Mouse (Mus musculus) G1E-ER4 (cell line): ENCODE data around the gene Fam172a. TPM values are rescaled to one million over a fixed set of nuclear protein-coding genes. Genes with fewer than 3 reads are reported as not detected.

Experiments
- GATA1 ChIP-seq: IDR thresholded peaks from one replicate; pipeline ENCODE4 v1.8.0; 2012; ENCODE audit warnings: low read length, inconsistent platforms
- polyA plus RNA-seq: library from polyadenylated mRNA; stranded (reverse); fragments of >175 nt; gene quantifications from 2 replicates; pipeline ENCODE4 v1.2.3, GENCODE M21; 2012

Fam172a gene
- polyA plus RNA-seq, 1 experiment, result 98.9 TPM

DNA sequence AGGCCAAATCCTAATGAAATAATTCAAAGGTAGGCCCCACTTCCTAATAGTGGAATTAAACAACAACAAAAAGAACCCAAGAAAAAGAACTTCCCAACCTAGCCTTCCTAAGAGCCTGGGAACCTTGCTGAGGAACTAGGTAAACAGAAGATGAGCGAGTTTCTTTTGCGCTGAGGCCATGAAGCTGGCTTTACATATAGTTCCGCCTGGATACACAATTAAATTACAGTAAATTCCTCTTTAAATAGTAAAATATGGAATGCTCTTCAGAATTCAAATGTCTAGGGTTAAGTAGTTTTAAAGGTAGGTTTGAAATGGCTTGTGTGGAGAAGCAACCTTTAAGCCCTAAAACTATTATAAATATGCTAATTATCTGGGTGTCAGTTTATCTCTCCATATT, 478.4 kb downstream of the Fam172a start:
- TF ChIP-seq GATA1, result no peak

DNA sequence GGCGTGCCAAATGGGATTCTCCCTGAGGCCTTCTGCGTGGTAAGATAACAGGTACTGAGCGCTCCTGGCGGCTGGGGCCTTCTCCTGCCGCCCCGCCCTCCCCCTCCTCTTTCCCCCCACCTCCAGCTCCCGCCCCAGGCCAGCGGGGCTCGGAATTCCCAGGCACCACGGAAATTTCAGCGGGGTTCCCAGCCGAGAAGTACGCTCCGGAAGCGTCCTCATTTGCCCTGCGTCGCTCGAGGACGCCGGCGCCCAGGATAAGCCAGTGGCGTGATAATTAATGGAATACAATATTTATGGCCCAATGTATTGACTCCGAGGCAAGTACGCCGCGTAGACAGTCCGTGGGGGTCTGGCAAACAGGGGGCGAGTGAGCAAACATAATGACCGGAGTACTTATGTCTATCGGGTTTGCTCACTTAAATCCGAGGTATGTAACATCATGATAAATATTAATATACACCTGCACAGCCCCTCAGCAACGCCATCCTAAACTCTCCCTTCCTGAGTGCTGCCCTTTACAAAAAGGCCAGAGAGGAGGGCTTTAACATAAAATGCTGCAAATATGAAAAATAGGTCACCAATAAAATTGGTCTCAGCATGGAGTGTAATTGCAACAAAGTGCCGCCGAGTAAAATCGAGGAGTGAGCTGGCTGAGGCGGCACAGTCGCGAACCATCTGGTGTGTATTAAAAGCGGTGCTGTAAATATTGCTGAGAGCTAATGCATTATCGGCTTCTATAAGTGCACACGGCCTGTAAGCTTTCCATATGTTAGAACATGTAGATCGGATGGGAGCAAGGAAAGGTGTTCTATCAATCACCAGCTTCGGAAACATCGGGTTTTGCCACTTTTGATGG, 479.5 kb downstream of the Fam172a start:
- TF ChIP-seq GATA1, result no peak

DNA sequence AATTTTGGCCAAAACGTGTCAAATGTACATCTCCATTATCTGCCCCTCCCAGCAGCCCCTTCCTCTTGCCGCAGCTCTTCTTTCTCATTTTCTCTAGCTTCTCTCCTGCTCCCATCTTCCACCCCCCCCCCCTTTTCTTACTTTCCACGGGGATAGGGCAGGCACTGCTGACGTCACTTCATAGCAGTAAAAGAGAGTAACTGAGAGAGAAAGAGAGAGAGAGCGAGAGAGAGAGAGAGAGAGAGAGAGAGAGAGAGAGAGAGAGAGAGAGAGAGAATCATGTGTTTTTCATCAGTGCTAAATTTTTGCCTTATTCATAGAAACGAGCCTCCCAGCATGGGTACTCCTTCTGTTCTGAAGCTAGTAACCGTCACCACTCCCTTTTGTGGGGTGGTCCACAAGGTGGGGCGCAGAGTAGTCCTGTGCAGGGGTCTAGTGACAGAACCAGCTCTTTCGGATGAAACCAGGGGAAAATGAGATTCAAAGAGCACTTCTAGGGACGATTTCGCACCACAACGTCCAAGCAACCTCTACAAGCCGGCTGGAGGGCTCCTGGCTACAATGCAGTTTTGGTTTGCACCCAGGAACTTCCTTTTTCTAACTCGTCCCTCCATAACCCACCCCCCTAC, 480.2 kb downstream of the Fam172a start:
- no peak for TF ChIP-seq GATA1

DNA sequence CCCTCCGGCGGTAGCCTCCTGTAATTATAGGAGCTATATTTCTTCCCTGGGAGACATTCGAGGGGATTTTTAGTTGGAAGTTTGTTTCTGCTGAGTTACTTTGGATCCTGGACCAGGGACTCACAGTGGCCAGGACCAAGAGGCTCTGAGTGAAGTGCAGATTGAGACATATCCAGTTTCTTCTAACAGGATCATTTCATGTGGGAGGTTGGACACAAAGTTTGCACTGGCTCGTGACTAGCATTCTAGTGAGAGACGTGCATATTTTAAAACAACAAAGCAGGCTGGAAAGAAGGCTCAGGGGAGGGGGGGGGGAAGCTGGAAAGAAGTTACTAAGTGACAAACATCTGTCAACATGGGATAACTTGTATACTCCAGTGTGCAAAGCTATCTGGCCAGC, 481.2 kb downstream of the Fam172a start:
- no peak for TF ChIP-seq GATA1

DNA sequence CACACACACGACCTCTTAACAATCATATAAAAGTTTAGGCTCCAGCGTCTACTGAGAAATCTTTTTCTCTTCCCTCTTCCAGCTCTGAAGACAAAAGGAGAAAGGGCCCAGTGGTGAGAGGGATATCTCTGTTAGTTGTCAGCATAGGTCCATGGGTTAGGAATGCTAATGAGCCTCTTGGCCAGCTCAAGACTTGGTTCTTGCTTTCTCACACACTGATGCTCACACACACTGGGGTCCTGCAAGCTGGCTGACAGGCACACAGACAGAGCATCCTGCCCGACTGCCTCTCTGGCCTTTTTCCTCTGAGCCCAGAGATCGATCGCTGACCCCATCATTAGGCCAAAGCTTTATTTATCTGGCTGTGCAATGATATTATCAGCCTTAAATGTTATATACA, 482.2 kb downstream of the Fam172a start:
- TF ChIP-seq GATA1, result no peak

DNA sequence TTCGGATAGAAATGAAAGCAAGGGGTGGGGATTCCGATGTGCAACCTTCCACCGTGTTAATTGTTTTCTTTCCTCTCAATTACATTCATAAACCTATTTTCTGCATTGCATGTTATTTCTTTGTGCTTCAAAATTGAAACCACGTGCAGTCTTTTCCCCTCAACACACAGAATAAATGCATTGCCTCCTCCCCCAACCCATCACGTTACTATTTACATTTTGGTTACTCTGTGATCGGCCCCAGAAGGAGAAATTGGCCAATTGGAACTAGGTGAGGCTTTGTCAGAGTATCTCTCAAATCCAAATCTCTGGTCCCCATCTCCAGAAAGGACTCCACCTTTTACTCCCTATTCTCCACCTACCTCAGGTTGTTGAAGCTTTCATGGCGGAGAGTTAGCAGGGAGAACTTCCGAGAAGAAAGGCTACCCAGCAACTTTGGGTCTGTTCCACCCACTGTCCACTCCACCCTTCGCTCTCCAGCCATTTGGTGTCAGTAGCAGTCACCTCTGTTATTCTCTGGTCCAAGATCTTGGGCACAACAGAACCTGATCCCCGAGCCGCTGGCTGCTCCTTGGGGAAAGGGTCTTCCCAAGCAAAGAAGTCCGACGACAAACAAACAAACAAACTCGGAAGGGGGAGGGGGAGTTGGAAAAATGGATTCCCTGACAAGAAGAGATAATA, 483.1 kb downstream of the Fam172a start:
- no peak for TF ChIP-seq GATA1

DNA sequence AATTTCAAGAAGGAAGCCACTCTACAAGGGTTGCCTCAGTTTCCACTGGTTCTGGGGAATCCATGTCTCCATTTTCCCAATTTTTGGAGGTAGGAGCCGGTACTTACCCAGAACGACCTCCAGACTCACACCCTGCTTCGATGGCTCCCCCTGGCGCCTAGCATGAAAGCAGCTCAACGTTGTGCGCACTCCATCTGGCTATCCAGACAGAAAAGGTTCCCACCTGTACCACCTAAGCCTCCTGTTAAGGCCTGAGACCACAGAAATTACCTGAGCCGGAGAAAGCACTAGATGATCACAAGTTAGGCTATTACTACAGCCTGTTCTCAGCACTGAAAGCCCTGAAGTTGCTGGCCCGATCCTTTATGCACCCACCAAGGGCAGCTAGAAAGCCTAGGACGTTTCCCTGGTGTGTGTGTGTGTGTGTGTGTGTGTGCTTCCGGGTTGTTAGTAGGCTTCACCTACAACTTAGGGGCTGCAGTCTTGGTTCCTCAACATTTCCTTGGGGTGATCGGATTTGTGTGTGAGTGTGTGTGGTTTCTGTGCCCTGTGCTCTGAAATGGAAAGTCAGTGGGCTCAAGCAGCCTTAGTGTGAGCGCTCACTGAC, 484.6 kb downstream of the Fam172a start:
- TF ChIP-seq GATA1, result no peak

DNA sequence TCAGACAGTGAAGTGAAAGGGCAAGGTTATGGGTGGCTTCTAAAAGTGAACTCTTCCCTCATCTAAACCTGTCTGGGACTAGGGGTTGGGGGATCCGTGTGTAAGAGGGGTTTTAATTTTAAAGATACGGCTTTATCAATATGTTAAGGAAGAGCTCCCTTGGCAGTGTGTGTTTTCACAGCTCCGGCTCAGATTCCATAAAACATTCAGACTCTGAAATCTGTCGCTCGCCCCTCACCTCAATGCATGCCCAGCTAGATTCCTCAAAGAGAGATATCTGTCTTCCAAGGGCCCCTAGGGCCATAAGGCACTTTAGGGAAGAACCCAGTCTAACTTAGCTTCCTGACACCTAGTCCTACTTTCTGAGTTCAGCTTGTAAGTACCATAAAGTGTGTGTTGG, 486.0 kb downstream of the Fam172a start:
- no peak for TF ChIP-seq GATA1

DNA sequence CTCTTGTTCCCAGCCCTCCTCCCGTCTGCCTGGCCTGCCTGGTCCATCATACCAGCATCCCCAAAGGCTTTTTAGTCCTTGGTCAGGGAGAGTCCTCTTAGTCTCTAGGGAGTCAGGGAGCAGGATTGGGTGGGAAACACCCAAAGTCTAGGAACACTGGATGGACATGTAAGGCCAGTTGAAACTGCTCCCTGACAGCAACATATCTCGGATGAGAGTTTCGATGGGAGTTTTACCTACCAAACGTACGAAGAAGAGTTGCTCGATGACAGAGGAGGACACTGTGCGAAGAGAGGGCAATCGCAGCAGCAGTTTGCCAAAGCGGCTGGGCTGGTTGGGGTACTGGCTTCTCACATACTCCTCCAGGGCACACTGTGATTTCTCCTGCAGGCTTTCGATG, 487.8 kb downstream of the Fam172a start:
- TF ChIP-seq GATA1, result no peak

DNA sequence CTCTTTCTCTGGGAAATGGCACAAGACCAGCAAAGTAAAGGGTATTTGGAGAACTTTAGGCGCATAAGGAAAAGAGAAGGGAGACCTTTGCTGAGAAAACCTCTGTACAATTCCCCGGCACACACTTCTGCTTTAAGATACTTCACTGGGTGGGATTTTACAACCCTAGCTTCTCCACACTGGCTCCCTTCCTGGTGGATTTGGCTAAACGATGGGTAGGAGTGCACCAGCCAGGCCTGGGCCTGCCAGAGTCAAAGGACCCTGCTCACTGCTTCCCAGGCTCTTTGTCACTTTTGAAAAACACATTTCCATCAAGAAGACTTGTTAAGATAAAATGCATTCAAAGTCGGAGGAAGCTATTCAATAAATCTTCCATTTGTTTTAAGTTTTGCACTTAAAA, 491.4 kb downstream of the Fam172a start:
- no peak for TF ChIP-seq GATA1

DNA sequence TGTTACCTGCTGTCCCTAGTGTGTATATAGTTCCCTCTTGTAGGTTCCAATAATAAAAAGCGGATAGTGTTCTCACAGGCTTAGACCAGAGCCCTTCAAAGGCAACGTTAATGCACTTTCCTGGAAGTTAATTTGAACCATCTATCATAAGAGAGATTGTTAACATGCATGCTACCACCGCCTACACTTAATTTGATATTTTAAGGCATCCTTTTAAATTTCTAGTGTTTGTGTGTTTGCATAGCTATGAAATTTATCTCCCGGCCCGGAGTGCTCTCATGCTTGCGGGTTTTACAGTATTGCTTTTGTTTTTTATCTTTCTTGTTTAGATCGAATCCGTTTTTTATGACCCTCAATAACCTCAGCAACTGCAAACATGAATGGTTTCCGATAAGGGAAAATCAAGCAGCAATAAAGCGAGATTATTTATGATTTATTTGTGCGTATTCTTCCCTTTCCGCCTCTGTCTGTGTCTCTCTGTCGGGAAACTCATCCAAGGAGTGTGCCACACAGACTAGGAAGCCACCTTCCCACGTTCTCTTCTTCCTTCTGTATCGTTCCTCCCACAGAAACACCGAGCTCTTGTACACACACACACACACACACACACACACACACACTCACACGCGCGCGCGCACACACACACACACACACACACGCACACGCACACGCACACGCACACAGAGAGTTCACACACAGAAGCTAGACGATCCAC, 492.5 kb downstream of the Fam172a start:
- TF ChIP-seq GATA1, result no peak

DNA sequence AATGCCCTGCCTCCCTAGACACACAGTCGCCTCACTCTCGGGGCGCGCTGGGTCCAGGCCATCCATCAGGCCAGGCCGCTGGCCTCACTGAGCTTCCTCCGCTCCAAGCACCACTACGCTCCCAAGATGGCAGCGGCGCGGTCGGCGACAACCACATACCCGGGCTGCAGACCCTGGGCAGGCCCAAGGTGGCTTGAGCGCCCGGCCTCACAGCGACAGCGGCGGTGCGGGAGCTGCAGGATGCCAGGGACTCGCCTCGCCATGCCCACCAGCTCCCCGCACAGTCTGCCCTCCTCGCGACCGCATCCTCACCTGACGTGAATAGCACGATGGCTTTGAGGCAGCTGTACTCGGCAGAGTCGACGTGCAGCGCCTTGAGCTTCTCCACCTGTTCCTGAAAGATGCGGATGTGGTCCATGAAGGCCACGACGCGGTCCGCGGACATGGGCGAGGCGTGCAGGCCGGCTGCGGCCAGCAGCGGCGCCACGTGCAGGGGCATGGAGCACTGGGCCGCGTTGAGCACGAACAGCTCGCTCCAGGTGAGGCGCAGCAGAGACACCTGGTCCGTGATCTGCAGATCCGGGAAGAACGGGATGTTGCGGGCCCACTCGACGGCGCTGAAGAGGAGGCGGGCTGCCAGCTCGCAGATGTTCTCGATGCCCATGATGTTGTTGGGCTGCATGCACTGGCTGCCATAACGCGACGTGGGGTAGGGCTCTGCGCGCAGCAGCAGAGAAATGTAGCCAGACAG, 493.2 kb downstream of the Fam172a start:
- TF ChIP-seq GATA1, result no peak

DNA sequence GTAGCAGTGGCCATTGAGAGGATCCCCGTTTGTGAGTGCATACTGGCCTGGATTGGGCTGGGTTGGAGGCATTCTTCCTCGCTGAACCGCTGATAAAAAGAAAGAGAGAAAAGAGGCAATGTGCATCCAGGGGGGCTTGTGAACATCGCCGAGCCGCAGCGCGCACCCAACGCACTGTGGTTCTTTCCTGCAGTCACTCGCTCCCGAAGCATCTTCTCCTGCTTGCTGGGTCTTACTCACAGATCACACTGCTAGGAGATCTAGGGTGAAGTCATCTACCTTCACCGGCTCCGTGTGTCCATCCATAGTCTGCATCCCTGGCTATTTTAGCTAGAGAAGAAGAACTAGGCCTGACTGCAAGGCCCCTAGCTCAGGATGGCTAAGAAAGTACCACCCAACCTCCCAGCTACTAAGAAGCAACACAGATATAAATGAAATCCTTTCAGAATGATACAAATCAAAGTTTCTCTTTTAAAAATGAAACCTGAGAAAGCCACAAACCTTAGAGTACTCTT, 493.8 kb downstream of the Fam172a start:
- no peak for TF ChIP-seq GATA1

DNA sequence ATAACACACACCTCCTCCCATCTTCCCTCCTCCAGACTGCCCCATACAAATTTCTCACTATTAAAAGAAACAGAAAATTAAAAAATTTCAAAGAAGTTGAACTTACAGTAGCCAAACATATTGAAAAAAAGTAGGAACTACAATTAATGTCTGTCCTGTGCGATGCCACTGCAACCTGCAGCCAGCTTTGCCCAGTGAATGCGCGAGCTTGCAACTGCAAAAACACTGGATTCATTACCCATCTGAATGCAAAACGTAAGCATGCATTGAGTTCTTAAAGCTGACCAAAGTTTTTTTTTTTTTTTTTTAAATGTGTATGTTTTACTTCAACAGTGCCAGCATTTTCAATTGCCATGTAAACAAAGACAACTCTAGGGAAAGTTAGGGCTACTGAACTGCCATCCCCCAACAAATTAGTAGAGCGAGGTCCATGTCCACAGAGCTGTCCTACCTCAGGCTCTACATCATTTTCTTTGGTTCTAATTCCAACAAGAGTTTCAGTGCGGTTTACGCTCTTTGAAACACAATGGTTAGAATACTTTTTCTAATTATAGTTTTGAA, 494.5 kb downstream of the Fam172a start:
- TF ChIP-seq GATA1, result no peak

DNA sequence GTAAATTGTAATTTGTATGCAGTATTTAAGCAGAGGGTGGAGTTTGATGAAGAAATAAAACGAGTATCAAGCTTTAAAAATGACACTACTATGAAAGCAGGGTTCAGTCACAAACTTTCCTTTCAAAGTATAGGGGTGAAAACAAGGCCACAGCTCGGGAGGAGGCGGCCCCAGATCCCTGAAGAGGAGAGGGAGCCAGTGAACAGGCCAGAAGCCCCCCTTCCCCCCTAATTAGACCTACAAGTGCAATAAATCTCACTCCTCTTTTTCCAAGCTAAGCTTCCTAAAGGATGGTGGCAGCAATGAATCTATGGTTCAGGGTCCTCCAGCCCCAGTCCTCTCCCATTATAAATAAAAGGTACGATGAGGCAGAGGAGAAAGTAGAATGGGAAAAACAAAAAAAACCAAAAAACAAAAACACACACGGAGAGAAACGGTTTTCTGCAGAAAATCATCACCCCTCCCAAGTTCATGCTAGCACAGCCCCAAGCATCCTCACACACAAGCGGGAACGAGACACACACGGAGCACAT, 495.5 kb downstream of the Fam172a start:
- no peak for TF ChIP-seq GATA1
